Mouse (Mus musculus): Measurements from ENCODE around the gene Cd3e.
"Not testable (repeated sequence)": the region's sequence is repeated elsewhere in the genome, so short reads cannot be mapped to it uniquely, and the experiment has no call there.

The Cd3e gene

GRCm38 (mm10) chr9:45009180-45010078 lies at the start of gene Cd3e:
Gene Cd3e (minus strand): TSS chr9:45009627.
- no peak for DNase-seq (ENCODE audit: low read depth)

DNA sequence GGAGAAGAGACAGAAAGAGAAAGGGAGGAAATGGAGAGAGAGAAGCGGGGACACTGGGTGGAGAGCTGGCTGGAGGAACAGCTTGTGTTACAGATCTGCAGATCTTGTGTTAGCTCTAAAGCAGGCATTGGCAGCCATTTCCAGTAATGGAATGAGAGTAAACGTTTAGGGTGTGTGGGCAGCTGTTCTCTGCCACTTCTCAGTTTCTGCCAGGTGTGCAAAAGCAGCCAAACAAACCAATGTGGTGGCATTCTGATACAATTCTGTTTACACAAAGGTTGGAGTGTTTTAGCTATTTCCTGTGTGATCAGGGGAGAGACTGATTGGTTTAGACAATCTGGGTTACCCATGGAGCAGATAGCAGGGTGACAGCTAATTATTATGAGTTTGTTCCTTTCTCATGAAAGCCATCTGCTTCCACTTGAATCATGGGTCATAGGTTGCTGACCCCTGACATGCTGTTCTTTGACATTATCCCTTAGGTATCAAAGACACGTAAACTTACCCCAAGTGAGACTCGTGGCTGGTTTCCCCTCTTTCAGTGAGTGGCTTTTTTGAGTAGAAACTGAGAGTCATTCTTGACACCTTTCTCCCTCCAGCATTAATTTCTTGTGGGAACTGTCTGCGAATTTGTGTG lies 49.0 kb upstream of the Cd3e start:
- DNase-seq (ENCODE audit: low read depth) = no peak

DNA sequence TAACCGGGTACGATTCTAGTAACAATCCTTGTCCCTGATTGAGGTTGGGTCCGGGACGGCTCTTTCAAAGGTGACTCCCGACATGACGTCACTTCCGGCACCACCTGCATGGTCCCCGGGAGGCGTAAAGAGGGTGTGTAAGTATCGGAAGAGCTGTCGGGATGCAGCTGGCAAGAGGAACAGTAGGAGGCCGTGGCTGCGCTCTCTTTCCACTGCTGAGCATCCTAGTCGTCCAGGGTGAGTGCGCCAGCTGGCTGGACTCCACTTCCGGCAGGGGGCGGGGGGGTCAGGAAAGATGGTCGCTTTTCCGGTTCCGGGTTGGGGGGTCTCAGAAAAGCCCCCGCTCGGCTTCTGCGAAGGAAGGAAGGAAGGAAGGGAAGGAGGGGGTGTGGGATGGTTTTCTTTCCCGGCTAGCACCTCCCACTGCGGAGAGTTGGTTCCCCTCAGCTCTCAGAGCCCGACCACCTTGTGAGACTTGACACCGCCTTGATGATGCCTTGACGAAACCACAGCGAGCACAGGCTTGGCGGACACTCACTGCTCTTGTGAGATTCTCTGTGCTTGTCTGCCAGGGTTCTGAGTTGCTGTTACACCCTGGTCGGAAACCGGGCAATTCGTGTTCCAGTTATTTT lies 45.8 kb upstream of the Cd3e start, which contains the start of gene Mpzl3:
Gene Mpzl3 (plus strand): TSS at position 105 of the 632 bp plus-strand sequence.
- DNase-seq (ENCODE audit: low read depth) = peak; percentile 32

- DNase-seq (ENCODE audit: low read depth) = no peak
These were observed 40.9 kb upstream of the Cd3e start for GRCm38 (mm10) chr9:45050301-45050700.

GRCm38 (mm10) chr9:45049731-45050130 lies 40.3 kb upstream of the Cd3e start:
- no peak for DNase-seq (ENCODE audit: low read depth)

DNA sequence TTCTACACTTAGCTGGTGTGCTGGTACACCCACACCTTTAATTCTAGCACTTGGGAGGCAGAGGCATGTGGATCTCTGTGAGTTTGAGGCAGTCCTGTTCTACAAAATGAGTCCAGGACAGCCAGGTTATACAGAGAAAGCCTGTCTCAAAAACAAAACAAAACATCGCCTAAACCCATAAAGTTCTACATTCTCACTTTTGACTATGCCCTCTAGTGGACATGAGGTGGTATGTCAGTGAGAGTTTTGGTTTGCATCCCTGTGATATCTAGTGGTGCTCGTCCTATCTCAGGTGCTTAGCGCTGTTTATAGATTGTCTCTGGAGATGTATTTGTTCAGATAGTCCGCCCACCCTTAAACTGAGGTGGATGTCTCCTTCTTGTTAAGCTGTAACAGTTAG lies 39.1 kb upstream of the Cd3e start:
- no peak for DNase-seq (ENCODE audit: low read depth)

DNA sequence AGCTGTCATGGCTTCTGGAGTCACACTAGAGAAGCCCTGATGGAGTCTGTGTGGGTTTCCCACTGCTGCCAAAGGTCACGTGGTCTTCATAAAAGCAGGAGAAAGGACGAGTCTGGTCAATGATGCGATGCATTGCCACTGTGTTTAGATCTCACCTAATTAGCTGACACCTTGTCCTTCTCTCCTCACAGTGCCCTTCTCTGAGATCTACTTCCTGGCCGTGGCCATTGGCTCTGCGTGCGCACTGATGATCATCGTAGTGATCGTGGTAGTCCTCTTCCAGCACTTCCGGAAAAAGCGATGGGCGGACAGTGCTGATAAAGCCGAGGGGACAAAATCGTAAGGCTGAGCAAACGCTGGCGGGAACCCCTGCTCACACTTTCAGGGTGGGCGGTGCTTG lies 37.5 kb upstream of the Cd3e start:
- no peak for DNase-seq (ENCODE audit: low read depth)

GRCm38 (mm10) chr9:45042947-45043346 lies 33.5 kb upstream of the Cd3e start:
- no peak for DNase-seq (ENCODE audit: low read depth)

- DNase-seq (ENCODE audit: low read depth) = no peak
These were observed 32.8 kb upstream of the Cd3e start for GRCm38 (mm10) chr9:45042056-45042720.

DNA sequence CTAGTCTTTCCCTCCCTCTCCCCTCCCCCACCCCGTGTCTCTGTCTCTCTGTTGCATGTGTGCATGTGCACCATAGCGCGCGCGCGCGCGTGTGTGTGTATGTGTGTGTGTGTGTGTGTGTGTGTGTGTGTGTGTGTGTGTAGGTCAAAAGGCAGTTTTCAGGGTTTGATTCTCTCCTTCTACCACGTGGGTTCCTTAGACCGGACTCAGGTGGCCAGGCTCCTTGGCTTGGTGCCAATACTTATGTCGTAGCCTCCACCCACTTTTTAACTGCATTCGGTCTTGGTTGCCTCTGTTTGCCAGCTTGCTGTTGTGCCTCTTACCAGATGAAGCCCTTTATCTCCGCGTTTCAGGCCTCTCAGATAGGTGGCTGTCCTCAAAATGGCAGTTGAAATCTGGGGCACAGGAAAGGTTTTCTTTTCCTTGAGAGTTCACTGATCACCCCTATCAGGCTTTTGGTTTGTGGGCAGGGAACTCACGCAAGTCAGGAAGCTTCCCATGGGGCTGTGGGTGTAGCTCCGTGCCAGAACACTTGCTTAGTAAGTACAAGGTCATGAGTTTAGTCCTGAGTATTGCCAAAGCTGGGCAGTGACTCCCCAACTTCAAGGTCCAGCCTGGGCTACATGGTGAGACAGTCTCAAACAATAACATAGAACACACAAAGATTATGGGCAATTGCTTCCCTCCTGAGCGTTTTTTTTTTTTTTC lies 31.9 kb upstream of the Cd3e start:
- no peak for DNase-seq (ENCODE audit: low read depth)

DNA sequence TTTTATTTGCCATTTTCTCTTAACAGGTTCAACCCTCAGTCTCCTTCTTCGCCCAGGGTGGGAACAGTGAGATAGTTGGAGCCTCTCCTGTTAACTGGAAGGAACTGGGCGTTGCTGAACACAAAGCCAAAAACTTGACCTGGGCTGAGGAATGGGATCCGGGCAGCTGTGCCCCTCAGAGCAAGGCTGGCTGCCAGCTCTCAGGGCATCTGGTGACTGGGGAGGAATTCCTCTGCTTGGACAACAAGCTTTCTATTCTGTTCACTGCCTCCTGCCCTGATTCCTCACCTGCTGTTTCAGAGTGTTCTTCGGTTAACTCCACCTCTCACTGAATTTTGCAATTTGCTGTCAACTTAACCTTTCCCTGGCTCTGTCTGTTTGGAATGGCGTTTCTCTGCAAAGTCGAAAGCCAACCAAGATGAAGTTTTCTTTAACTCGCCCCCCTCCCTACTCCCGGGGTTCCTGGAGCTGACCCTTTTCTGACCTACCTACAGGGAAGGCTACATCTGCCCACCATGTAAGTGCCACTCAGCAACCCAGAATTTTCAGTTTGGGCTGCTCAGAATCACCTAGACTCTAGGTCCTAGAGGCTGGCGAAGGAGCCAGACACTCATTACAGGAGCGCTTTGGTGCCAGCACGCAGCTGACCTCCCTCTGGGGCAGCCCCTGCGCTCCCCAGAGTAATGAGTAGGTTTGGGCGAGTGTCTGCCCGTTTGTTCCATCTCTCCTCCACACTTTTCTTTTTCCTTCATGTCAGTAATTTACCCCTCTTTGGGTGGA lies 30.8 kb upstream of the Cd3e start:
- DNase-seq (ENCODE audit: low read depth) = no peak

- no peak for DNase-seq (ENCODE audit: low read depth)
These were observed 30.1 kb upstream of the Cd3e start, which contains the start of gene Mpzl2 for GRCm38 (mm10) chr9:45039499-45039898. Gene Mpzl2 (plus strand): TSS chr9:45039799.

DNA sequence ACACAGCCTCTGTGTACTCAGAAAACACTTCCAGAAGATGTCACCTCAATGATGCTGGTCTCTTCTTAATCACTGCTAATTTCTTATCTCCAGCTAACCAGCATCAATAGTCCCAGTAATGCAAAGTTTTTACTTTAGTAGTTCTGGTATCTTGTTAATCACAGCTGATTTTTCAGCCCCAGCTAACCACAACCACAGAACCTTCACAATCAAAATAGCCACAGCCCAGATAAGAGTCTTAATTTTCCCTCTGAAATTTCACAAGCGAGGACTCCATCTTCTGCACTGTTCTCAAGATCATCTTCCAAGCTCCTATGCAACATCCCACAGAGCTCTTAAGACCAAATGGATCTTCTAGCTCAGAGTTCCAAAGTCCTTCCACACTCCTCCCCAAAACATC lies 28.4 kb upstream of the Cd3e start:
- not testable (repeated sequence) for DNase-seq (ENCODE audit: low read depth)

- no peak for DNase-seq (ENCODE audit: low read depth)
These were observed 25.1 kb upstream of the Cd3e start for GRCm38 (mm10) chr9:45034526-45034925.

GRCm38 (mm10) chr9:45032261-45032660 lies 22.8 kb upstream of the Cd3e start:
- DNase-seq (ENCODE audit: low read depth) = no peak

DNA sequence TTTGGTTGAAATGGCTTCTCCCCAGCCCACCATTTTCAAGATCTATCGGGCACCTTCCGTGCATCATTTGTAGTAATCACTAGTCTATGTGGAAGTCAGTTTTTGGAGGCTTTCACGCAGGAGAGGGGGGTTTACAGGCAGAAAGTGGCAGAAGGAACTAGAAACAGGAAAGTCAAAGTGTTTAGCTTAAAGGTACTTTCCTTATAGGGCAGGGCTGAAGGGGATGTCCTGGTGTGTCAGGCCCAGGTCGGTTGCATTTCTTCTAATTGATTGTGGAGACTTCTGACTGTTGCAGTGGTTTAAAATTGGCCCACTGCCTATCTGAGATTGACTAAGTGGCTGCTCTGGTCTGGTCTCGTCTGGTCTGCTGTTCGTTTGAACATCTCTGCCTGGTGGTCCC lies 20.9 kb upstream of the Cd3e start:
- no peak for DNase-seq (ENCODE audit: low read depth)

GRCm38 (mm10) chr9:45027376-45027775 lies 17.9 kb upstream of the Cd3e start:
- DNase-seq (ENCODE audit: low read depth) = no peak

GRCm38 (mm10) chr9:45024187-45024586 lies 14.8 kb upstream of the Cd3e start:
- DNase-seq (ENCODE audit: low read depth) = no peak

- no peak for DNase-seq (ENCODE audit: low read depth)
These were observed 14.2 kb upstream of the Cd3e start for GRCm38 (mm10) chr9:45023638-45024037.

DNA sequence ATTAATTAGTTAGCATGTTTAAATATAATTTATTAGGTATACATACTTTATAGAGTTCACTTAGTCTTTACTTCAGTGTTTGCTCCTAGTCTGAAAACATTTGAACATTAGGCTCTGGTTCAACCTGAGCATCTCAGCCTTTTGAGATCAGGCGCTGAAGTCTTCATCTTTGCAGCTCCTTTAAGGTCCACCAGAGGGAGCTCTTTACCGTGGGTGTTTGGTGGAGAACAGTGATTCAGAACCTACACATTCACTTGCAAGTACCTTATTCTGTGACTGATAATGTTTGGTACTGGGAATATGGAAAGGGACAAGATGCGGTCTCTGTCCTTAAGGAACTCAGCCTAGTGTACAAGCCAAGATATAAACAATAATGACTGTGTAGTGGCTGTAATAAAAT lies 13.4 kb upstream of the Cd3e start:
- DNase-seq (ENCODE audit: low read depth) = peak; percentile 28

DNA sequence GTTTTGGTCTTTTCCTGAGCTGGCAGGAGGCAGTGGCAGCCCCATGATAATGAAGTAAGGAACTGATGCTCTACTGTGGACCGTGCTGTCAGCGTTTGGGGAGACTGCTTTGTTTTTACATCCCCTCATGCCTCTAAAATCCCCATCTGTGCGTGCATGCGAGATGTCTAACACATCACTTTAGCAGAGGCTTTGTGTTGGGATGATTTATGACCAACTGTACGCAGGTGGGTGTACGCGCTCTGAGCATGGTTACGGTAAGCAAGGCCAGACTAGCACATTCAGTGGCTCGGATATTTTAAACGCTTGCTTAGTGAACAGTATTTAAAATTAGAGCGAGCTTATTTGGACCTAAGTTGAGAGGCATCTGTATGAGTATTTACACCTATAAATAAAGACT lies 8.6 kb upstream of the Cd3e start:
- DNase-seq (ENCODE audit: low read depth) = no peak
